Mouse (Mus musculus): ENCODE data around the gene Usp19. TPM values are rescaled to one million over a fixed set of nuclear protein-coding genes. Genes with fewer than 3 reads are reported as not detected.

The Usp19 gene
- total RNA-seq, 4 experiments from 2014 or later = 92.9 to 109 (median 102) TPM

GRCm38 (mm10) chr9:108494146-108494825 lies 3.9 kb downstream of the Usp19 start:
- DNase-seq (ENCODE audit: low spot score) = no peak

- no peak for DNase-seq (ENCODE audit: low spot score)
These were observed 4.5 kb downstream of the Usp19 start for GRCm38 (mm10) chr9:108494905-108495304.

GRCm38 (mm10) chr9:108499231-108499630 lies 8.8 kb downstream of the Usp19 start:
- no peak for DNase-seq (ENCODE audit: low spot score)

GRCm38 (mm10) chr9:108499943-108500342 lies 9.5 kb downstream of the Usp19 start:
- DNase-seq (ENCODE audit: low spot score) = no peak

GRCm38 (mm10) chr9:108506901-108507300 lies 16.5 kb downstream of the Usp19 start:
- no peak for DNase-seq (ENCODE audit: low spot score)

- peak; percentile 96 for DNase-seq (ENCODE audit: low spot score)
These were observed 17.4 kb downstream of the Usp19 start, which contains the start of gene Qars for GRCm38 (mm10) chr9:108507619-108508434. Qars (plus strand) TSS chr9:108507706.

GRCm38 (mm10) chr9:108508776-108509175 lies 18.4 kb downstream of the Usp19 start:
- no peak for DNase-seq (ENCODE audit: low spot score)

- peak; percentile 95 for DNase-seq (ENCODE audit: low spot score)
These were observed 26.2 kb downstream of the Usp19 start, which contains the start of gene Qrich1 for GRCm38 (mm10) chr9:108516380-108517251. Qrich1 (plus strand) TSS chr9:108516806.

GRCm38 (mm10) chr9:108517253-108517930 lies 27.0 kb downstream of the Usp19 start:
- peak; percentile 52 for DNase-seq (ENCODE audit: low spot score)

- DNase-seq (ENCODE audit: low spot score) = peak; percentile 41
These were observed 27.5 kb downstream of the Usp19 start for GRCm38 (mm10) chr9:108517931-108518332.

GRCm38 (mm10) chr9:108521604-108522003 lies 31.2 kb downstream of the Usp19 start:
- DNase-seq (ENCODE audit: low spot score) = no peak

- no peak for DNase-seq (ENCODE audit: low spot score)
These were observed 32.9 kb downstream of the Usp19 start for GRCm38 (mm10) chr9:108523341-108523740.

- DNase-seq (ENCODE audit: low spot score) = no peak
These were observed 35.0 kb downstream of the Usp19 start for GRCm38 (mm10) chr9:108525400-108525799.

GRCm38 (mm10) chr9:108530954-108531353 lies 40.6 kb downstream of the Usp19 start:
- no peak for DNase-seq (ENCODE audit: low spot score)

- no peak for DNase-seq (ENCODE audit: low spot score)
These were observed 41.1 kb downstream of the Usp19 start for GRCm38 (mm10) chr9:108531496-108531895.

- DNase-seq (ENCODE audit: low spot score) = no peak
These were observed 50.4 kb downstream of the Usp19 start for GRCm38 (mm10) chr9:108540846-108541245.

GRCm38 (mm10) chr9:108545986-108546385 lies 55.6 kb downstream of the Usp19 start:
- no peak for DNase-seq (ENCODE audit: low spot score)

GRCm38 (mm10) chr9:108546875-108547274 lies 56.5 kb downstream of the Usp19 start:
- no peak for DNase-seq (ENCODE audit: low spot score)
